Mouse (Mus musculus): ENCODE results near the gene Slc22a23.

- TF ChIP-seq HCFC1 (IDR thresholded peaks at IDR 0.05; ENCODE audit: borderline replicate concordance, insufficient read depth, low read length), result no peak
- no peak for TF ChIP-seq ZC3H11A (IDR thresholded peaks at IDR 0.05; ENCODE audit: borderline replicate concordance, low read depth, low read length)
- TF ChIP-seq MAFK (IDR thresholded peaks at IDR 0.05; ENCODE audit: insufficient read depth, low read depth, low read length), result no peak
- TF ChIP-seq CHD2 (IDR thresholded peaks at IDR 0.05; ENCODE audit: low read depth, low read length), result no peak
- TF ChIP-seq ZNF384 (IDR thresholded peaks at IDR 0.05; ENCODE audit: low read depth, low read length), result no peak
Observed at GRCm38 (mm10) chr13:34274890-34275289, 70.1 kb downstream of the Slc22a23 start.

Measured in ES-E14 (cell line).